Mouse (Mus musculus) pancreas, adult 10 weeks (tissue): ENCODE measurements around the gene Rcan2. TPM values are rescaled to one million over a fixed set of nuclear protein-coding genes. Genes with fewer than 3 reads are reported as not detected.

Experiments used
- polyA plus RNA-seq: library from polyadenylated mRNA; stranded (reverse); fragments of 350-450 nt; fragmentation: Illumina TruSeq; extraction: RNeasy Lipid Tissue Mini Kit (QIAGEN cat#74804); gene quantifications from one replicate; pipeline ENCODE4 v1.2.3, GENCODE M21; 2015; ENCODE audit warnings: low read depth, low replicate concordance; ENCODE audit not compliant: insufficient read depth

Gene Rcan2
- 6.1 TPM for polyA plus RNA-seq

GRCm38 (mm10) chr17:43801077-43801476 is at the start of gene Rcan2:
TSS of gene Rcan2 (plus strand) at chr17:43801351.

GRCm38 (mm10) chr17:44078631-44079350 is 277.6 kb downstream of the Rcan2 start, which contains the start of gene Enpp5:
TSS of gene Enpp5 (plus strand) at chr17:44078813.

Other genes starting within 250 kb of the Rcan2 start
- 2.6 TPM for gene Pla2g7, start 233.3 kb upstream of the Rcan2 start, polyA plus RNA-seq
- gene Tdrd6, start 171.1 kb upstream of the Rcan2 start, polyA plus RNA-seq: not detected
- gene Slc25a27, start 134.1 kb upstream of the Rcan2 start, polyA plus RNA-seq: 4.2 TPM
- 10.5 TPM for gene Cyp39a1, start 133.9 kb upstream of the Rcan2 start, polyA plus RNA-seq